Mouse (Mus musculus): ENCODE measurements around the gene Tmem39b. TPM values are rescaled to one million over a fixed set of nuclear protein-coding genes. Genes with fewer than 3 reads are reported as not detected.
A peak's percentile ranks its signal among the peaks of the same experiment; 100 is the strongest.

Tmem39b gene
- polyA plus RNA-seq, 1 experiment from 2014 or later = 16.5 TPM

DNA sequence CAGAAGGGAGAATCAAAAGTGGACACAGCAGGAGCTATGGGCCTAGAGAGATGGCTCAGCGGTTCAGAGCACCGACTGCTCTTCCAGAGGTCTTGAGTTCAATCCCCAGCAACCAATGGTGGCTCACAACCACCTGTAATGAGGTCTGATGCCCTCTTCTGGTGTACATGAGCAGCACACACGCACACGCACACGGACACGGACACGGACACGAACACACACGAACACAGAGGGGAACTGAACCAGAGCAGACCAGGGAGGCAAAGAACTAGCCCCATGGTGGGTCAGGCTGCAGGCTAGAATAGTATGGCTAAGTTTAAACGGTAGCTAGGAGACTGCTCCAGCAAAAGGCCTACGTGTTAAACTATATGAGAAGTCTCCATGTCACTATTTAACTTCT, 14.8 kb downstream of the Tmem39b start:
- Histone ChIP-seq H3K27ac (no peak overlapping the region), H3K27me3 (no peaks in the 10 kb centered on the region), H3K9ac (no peak overlapping the region), H3K9me3 (no peaks in the 10 kb centered on the region), H3K36me3 (peaks cover 90% of the 10 kb centered on the region), H3K4me1 (no peaks in the 10 kb centered on the region), H3K4me3 (no peak overlapping the region), H3K4me2 (replicated peaks) (no peak overlapping the region)
- no peak for ATAC-seq (ENCODE audit: insufficient number of reproducible peaks, insufficient read depth, low FRiP score, low TSS enrichment)
- WGBS = 96% methylated on average over 11 of the region's 11 CpGs

DNA sequence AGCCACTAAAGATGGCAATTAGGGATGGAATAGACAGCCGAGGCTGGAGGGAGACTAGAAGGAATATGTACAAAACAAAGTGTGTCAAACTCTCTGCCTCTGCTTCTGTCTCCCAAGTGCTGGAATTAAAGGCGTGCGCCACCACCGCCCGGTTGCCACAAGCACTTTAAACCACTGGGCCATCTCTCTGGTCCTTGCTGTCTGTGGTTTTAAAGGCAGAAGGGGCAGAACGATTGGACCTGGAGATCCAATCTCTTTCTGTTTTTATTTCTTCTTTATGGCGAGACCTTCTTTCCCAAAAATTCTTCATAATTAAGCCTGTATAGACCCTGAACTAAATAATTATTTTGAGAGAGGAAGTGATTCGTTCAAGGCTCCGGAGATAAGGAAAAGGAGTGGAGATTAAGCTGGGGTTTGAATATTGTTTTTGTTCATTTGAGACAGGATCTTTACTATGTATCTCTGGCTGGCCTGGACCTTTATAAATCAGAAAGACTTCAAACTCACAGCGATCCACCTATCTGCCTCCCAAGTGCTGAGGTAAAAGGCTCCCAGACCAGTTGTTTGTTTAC, 23.7 kb downstream of the Tmem39b start:
- H3K36me3 ChIP-seq = peaks cover 30% of the 10 kb centered on the region
- 6% methylated on average over 10 of the region's 10 CpGs for WGBS
- H3K9me3 ChIP-seq = no peaks in the 10 kb centered on the region
- peaks cover 14% of the 10 kb centered on the region for H3K4me1 ChIP-seq
- H3K9ac ChIP-seq = peak overlapping the region; percentile 99; the same call in 1 of the 2 replicates
- H3K27ac ChIP-seq = peak overlapping the region; percentile 95
- no peaks in the 10 kb centered on the region for H3K27me3 ChIP-seq
- H3K4me3 ChIP-seq = peak overlapping the region; percentile 99
- H3K4me2 ChIP-seq (replicated peaks) = peak overlapping the region; percentile 87
- no peak for ATAC-seq (ENCODE audit: insufficient number of reproducible peaks, insufficient read depth, low FRiP score, low TSS enrichment)

DNA sequence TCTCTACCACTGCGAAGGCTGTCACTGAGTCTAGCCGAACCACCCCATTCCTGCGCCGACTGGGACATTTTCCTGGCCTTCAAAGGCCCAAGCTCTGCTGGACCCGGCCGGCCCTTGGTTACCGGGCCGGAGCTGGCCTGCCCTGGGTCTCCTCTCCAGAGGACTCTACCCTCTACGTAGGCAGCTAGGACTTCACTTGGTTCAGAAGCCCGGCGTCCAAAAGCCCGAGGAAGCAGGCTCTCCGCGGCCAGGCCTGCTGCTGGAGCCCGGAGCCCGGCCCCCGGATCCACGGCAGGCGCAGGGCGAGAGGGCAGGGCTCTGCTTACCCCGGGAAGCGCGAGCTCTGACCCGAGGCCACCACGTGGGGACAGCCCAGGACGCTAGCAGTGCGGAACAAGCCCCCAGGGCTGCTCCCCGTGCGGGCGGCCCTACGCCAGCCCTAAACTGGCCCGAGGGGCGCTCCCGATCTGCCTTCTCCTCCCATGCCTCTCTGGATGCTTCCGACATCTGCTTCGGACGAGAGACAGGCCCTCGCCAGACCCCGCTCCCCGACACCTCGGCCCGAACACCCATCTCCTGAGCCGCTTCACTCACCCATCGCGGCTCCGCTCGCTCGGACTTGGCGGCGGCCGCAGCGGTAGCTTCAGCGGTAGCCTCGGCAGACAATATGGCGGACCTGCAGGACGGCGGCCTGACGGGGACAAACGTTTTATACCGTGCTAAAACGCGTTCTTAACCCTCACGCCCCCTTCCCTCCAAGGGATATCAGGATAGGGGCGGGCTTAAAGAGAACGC, 24.4 kb downstream of the Tmem39b start, which contains the start of gene Kpna6:
TSS of gene Kpna6 (minus strand) at position 685 of the 795 bp plus-strand sequence.
- under 1% methylated on average over 65 of the region's 65 CpGs for WGBS
- Histone ChIP-seq H3K27ac (peak within 1 kb of the TSS; percentile 95), H3K4me1 (peaks cover 14% of the 10 kb centered on the region), H3K4me2 (replicated peaks) (peak within 1 kb of the TSS; percentile 87), H3K9me3 (no peaks in the 10 kb centered on the region), H3K36me3 (peaks cover 26% of the 10 kb centered on the region), H3K27me3 (no peaks in the 10 kb centered on the region), H3K9ac (peak within 1 kb of the TSS; percentile 99), H3K4me3 (peak within 1 kb of the TSS; percentile 99)
- peak; percentile 83 for ATAC-seq (ENCODE audit: insufficient number of reproducible peaks, insufficient read depth, low FRiP score, low TSS enrichment)

DNA sequence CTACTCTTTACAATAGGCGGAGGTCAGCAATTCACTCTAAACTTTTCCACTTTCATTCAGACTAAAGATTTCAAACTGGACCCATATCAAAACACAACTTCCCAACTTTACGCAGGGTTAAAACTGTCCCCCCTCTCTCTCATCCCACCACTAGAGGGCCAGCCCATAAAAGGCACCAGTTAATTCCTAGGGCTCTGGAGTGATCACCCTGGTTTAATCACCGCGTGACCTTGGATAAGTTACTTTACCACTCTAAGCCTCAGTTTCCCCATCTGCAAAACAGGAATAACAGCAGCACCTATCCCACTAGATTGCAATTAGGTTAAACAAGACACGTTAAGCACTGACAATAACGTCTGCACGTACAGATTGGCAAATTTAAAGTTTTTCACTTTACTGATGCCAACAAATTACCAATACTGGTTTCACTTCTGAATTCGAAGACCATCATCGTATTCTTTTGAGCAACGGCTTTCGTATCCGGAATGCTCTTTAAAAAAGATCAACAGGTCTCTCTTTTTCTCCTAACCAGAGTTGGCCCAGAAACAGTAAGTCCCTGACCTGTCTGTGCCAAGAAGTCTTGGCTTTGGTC, 25.1 kb downstream of the Tmem39b start:
- Histone ChIP-seq H3K9me3 (no peaks in the 10 kb centered on the region), H3K27ac (peak overlapping the region; percentile 95), H3K9ac (peak overlapping the region; percentile 99), H3K4me1 (peaks cover 14% of the 10 kb centered on the region), H3K36me3 (peaks cover 19% of the 10 kb centered on the region), H3K4me3 (peak overlapping the region; percentile 99), H3K4me2 (replicated peaks) (peak overlapping the region; percentile 87), H3K27me3 (no peaks in the 10 kb centered on the region)
- 7% methylated on average over 12 of the region's 12 CpGs for whole genome bisulfite sequencing
- no peak for ATAC-seq (ENCODE audit: insufficient number of reproducible peaks, insufficient read depth, low FRiP score, low TSS enrichment)

DNA sequence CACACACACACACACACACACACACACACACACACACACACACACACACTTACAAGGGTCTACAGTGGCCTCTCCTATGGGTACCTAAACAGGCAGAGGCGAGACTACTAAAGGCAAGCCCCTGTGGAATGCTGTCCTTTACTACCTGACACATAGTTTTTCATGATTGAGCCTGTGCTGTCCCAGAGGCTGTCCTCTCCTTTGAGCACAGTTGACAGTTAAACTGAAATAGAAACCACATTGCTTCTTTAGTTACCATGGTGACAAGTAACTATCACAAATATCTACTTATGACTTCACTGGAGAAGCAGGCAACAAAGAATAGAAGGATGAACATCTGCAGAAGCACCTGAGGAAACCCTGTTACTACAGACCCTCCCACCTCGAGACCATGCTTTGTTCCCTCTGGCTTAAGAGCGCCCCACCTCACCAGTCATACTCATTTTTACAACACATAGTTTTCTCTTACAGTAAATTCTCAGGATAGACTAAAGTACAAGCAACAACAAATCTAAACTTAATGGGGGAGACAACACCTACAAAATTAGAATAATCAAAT, 34.3 kb downstream of the Tmem39b start:
- 84% methylated on average over 3 of the region's 3 CpGs for WGBS

DNA sequence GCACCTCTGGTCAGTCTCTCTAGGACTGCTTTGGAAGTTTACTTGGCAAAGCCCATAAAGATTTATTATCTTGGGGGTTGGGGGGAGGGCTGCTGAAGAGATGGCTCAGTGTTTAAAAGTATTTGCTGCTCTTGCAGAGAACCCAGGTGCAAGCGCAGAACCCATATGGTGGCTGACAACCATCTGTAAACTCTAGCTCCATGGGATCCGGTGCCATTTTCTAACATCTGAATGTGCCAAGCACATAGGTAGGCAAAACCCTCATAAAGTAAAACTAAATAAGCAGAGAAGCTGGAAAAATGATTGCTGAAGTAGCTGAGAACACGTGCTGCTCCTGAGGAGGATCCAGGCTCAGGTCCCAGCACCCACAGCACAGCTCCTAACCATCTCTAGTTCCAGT, 35.1 kb downstream of the Tmem39b start:
- H3K36me3 ChIP-seq = peaks cover 42% of the 10 kb centered on the region
- no peaks in the 10 kb centered on the region for H3K27me3 ChIP-seq
- H3K9me3 ChIP-seq = no peaks in the 10 kb centered on the region
- no peak for ATAC-seq (ENCODE audit: insufficient number of reproducible peaks, insufficient read depth, low FRiP score, low TSS enrichment)
- H3K4me1 ChIP-seq = no peaks in the 10 kb centered on the region
- H3K9ac ChIP-seq = no peak overlapping the region
- H3K4me3 ChIP-seq = no peak overlapping the region
- WGBS = 91% methylated on average over 3 of the region's 3 CpGs
- no peak overlapping the region for H3K4me2 ChIP-seq (replicated peaks)
- H3K27ac ChIP-seq = no peak overlapping the region

More for the DNA sequence above, 34.3 kb downstream of the Tmem39b start:
- ATAC-seq (ENCODE audit: insufficient number of reproducible peaks, insufficient read depth, low FRiP score, low TSS enrichment) = no peak
- Histone ChIP-seq H3K4me1 (no peaks in the 10 kb centered on the region), H3K9me3 (no peaks in the 10 kb centered on the region), H3K36me3 (peaks cover 37% of the 10 kb centered on the region), H3K27me3 (no peaks in the 10 kb centered on the region), H3K9ac (no peak overlapping the region), H3K4me3 (no peak overlapping the region), H3K27ac (no peak overlapping the region; the same call in 1 of the 2 replicates), H3K4me2 (replicated peaks) (no peak overlapping the region)

- Histone ChIP-seq H3K9ac (no peak overlapping the region), H3K27ac (no peak overlapping the region), H3K4me1 (no peaks in the 10 kb centered on the region), H3K4me2 (replicated peaks) (no peak overlapping the region), H3K27me3 (no peaks in the 10 kb centered on the region), H3K4me3 (no peak overlapping the region), H3K9me3 (no peaks in the 10 kb centered on the region), H3K36me3 (peaks cover 81% of the 10 kb centered on the region)
- ATAC-seq (ENCODE audit: insufficient number of reproducible peaks, insufficient read depth, low FRiP score, low TSS enrichment) = no peak
- WGBS = 92% methylated on average over 14 of the region's 14 CpGs
These were observed 41.9 kb downstream of the Tmem39b start for GRCm38 (mm10) chr4:129654770-129655169.

- Histone ChIP-seq H3K9me3 (no peaks in the 10 kb centered on the region), H3K4me2 (replicated peaks) (no peak overlapping the region), H3K4me1 (no peaks in the 10 kb centered on the region), H3K36me3 (peaks cover 90% of the 10 kb centered on the region), H3K27me3 (no peaks in the 10 kb centered on the region), H3K27ac (no peak overlapping the region), H3K4me3 (no peak overlapping the region), H3K9ac (no peak overlapping the region)
- no peak for ATAC-seq (ENCODE audit: insufficient number of reproducible peaks, insufficient read depth, low FRiP score, low TSS enrichment)
- 92% methylated on average over 8 of the region's 8 CpGs for WGBS
These were observed 46.3 kb downstream of the Tmem39b start for GRCm38 (mm10) chr4:129650359-129650758.

DNA sequence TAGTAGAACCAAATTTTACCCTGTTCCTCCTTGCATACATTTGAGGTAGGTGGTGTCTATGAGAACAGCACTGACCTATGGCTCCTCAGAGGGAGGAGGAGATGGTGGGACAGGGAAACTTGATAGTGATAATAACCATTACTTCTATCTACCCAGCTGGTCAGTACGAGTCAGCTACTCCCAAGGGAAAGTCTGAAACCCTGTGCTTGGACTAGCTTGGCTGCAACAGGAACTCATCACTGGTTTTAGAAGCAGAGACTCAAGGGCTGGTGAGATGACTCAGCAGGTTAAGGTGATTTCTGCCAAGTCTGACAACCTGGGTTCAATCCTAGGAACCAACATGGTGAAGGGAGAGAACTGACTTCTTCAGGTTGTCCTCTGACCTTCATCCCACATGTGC, 48.0 kb downstream of the Tmem39b start:
- Histone ChIP-seq H3K4me2 (replicated peaks) (no peak overlapping the region), H3K27me3 (no peaks in the 10 kb centered on the region), H3K9ac (no peak overlapping the region), H3K9me3 (no peaks in the 10 kb centered on the region), H3K4me3 (no peak overlapping the region), H3K27ac (no peak overlapping the region), H3K4me1 (no peaks in the 10 kb centered on the region), H3K36me3 (peaks cover 81% of the 10 kb centered on the region)
- no peak for ATAC-seq (ENCODE audit: insufficient number of reproducible peaks, insufficient read depth, low FRiP score, low TSS enrichment)
- 64% methylated on average over 1 of the region's 1 CpGs for WGBS

DNA sequence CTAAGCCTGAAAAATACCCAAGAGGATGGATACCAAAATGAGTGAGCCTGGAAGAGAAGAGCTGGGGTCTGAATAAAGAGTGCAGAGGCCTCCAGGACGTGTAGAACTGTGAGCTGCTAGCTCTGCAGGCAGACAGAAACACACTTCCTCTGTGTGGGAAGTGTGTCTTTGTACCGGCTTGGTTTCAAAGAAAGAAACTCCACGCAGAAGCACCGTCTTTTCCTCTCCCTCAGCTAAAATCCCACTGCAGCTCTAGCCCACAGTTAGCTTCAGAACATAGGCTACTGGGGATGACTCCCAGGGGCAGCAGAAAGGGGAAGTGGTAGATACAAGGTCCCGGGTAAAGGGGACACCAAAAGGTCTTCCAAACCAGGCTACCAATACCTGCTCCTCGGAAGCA, 51.4 kb downstream of the Tmem39b start:
- H3K9me3 ChIP-seq = no peaks in the 10 kb centered on the region
- no peak overlapping the region for H3K4me2 ChIP-seq (replicated peaks)
- no peak for ATAC-seq (ENCODE audit: insufficient number of reproducible peaks, insufficient read depth, low FRiP score, low TSS enrichment)
- 90% methylated on average over 6 of the region's 6 CpGs for WGBS
- no peak overlapping the region for H3K9ac ChIP-seq
- H3K4me3 ChIP-seq = no peak overlapping the region
- peaks cover 3% of the 10 kb centered on the region; the same call in 1 of the 2 replicates for H3K4me1 ChIP-seq
- no peaks in the 10 kb centered on the region for H3K27me3 ChIP-seq
- no peak overlapping the region for H3K27ac ChIP-seq
- H3K36me3 ChIP-seq = peaks cover 58% of the 10 kb centered on the region

- peak overlapping the region; percentile 32; the same call in 1 of the 2 replicates for H3K27ac ChIP-seq
- H3K9ac ChIP-seq = no peak overlapping the region
- 57% methylated on average over 5 of the region's 5 CpGs for WGBS
- peak overlapping the region; percentile 93 for H3K4me2 ChIP-seq (replicated peaks)
- H3K4me1 ChIP-seq = peaks cover 18% of the 10 kb centered on the region
- H3K4me3 ChIP-seq = no peak overlapping the region
- no peaks in the 10 kb centered on the region for H3K9me3 ChIP-seq
- no peak for ATAC-seq (ENCODE audit: insufficient number of reproducible peaks, insufficient read depth, low FRiP score, low TSS enrichment)
- H3K27me3 ChIP-seq = no peaks in the 10 kb centered on the region
- H3K36me3 ChIP-seq = peaks cover 48% of the 10 kb centered on the region
These were observed 54.9 kb downstream of the Tmem39b start for GRCm38 (mm10) chr4:129641756-129642155.
